12 mouse cellular contexts compared by ENCODE assay signal in the genomic region with DNA sequence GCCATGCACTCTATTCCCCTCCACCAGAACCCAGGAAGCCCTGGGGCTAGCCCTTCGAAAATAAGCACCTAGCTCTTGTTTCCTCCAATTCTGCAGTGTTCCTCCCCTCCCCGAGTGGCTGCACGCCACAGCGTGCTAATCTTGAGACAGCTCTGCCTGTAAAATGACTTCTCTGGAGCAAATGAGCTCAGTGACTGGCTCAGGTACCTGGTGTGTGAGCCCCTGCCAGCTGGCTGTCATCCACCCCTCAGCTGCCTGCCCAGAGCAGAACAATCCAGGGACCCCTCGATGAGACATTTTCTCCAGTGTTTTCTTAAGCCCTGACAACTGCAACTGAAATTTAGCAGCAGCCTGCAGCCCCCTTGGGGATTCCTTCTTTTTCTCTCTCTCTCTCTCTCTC.
DNase-seq lines count a peak whose midpoint lies in the region; ATAC-seq lines count a peak whose summit lies in the region.
"Had no signal": no experiment of that assay in that cellular context is flagged by ENCODE, and none has a peak within 500 bp of the region (broad histone marks: within the 10 kb centered on the region; RNA-seq: fewer than 3 reads in every experiment).

No protein-coding gene starts in this region.

- H3K4me3 ChIP-seq in midbrain, embryonic 14.5 days (replicated peaks; ENCODE audit: low read depth, low read length), result no peak overlapping the region
- no peak overlapping the region for H3K4me3 ChIP-seq in midbrain, embryonic 10.5 days
- no peak overlapping the region for H3K4me3 ChIP-seq in heart, embryonic 15.5 days
- no peak overlapping the region for H3K4me3 ChIP-seq in midbrain, embryonic 15.5 days
- H3K4me3 ChIP-seq: lung, embryonic 15.5 days had no signal

- H3K27me3 ChIP-seq in midbrain, embryonic 14.5 days (ENCODE audit: control insufficient read depth, insufficient read depth, low read length), result no peaks in the 10 kb centered on the region
- peaks cover 4% of the 10 kb centered on the region; the same call in 1 of the 2 replicates for H3K27me3 ChIP-seq in midbrain, embryonic 10.5 days (ENCODE audit: low read depth, poor library complexity, severe bottlenecking)
- no peaks in the 10 kb centered on the region for H3K27me3 ChIP-seq in heart, embryonic 15.5 days
- H3K27me3 ChIP-seq in midbrain, embryonic 15.5 days (replicated peaks), result no peaks in the 10 kb centered on the region

- no peak overlapping the region for H3K4me2 ChIP-seq in midbrain, embryonic 14.5 days (ENCODE audit: low read length)
- H3K4me2 ChIP-seq in heart, embryonic 15.5 days, result no peak overlapping the region
- no peak overlapping the region for H3K4me2 ChIP-seq in midbrain, embryonic 15.5 days
- H3K4me2 ChIP-seq: lung, embryonic 15.5 days had no signal

- no peaks in the 10 kb centered on the region for H3K36me3 ChIP-seq in midbrain, embryonic 14.5 days (ENCODE audit: control insufficient read depth, insufficient read depth, low read length)
- H3K36me3 ChIP-seq in midbrain, embryonic 10.5 days, result no peaks in the 10 kb centered on the region
- no peaks in the 10 kb centered on the region for H3K36me3 ChIP-seq in heart, embryonic 15.5 days
- H3K36me3 ChIP-seq in midbrain, embryonic 15.5 days (replicated peaks), result no peaks in the 10 kb centered on the region
- H3K36me3 ChIP-seq: G1E; lung, embryonic 15.5 days had no signal

- H3K9me3 ChIP-seq in midbrain, embryonic 14.5 days (ENCODE audit: control insufficient read depth, low read length), result no peaks in the 10 kb centered on the region
- H3K9me3 ChIP-seq in midbrain, embryonic 10.5 days (replicated peaks), result no peaks in the 10 kb centered on the region
- H3K9me3 ChIP-seq in heart, embryonic 15.5 days (replicated peaks), result no peaks in the 10 kb centered on the region
- no peaks in the 10 kb centered on the region for H3K9me3 ChIP-seq in midbrain, embryonic 15.5 days
- H3K9me3 ChIP-seq: lung, embryonic 15.5 days had no signal

- H3K9ac ChIP-seq in midbrain, embryonic 14.5 days (replicated peaks; ENCODE audit: low read length), result no peak overlapping the region
- no peak overlapping the region for H3K9ac ChIP-seq in heart, embryonic 15.5 days
- H3K9ac ChIP-seq in midbrain, embryonic 15.5 days, result no peak overlapping the region
- H3K9ac ChIP-seq: lung, embryonic 15.5 days had no signal

- peaks cover 6% of the 10 kb centered on the region; the same call in 1 of the 2 replicates for H3K4me1 ChIP-seq in midbrain, embryonic 14.5 days (ENCODE audit: control insufficient read depth, insufficient read depth, low read length)
- H3K4me1 ChIP-seq in midbrain, embryonic 10.5 days, result 0 out of 2 replicates have a peak, but pooled peaks cover 6% of the 10 kb centered on the region
- peaks cover 14% of the 10 kb centered on the region for H3K4me1 ChIP-seq in heart, embryonic 15.5 days (replicated peaks)
- peaks cover 7% of the 10 kb centered on the region for H3K4me1 ChIP-seq in midbrain, embryonic 15.5 days

- DNase-seq in cerebellum, adult 18-20 months, result peak; percentile 19 to 30
- DNase-seq in midbrain, embryonic 14.5 days, result peak; percentile 53
- DNase-seq in midbrain, embryonic 10.5 days (ENCODE audit: low spot score), result no peak
- no peak for DNase-seq in frontal cortex, postnatal 10 days (ENCODE audit: low spot score in 2 of 2)
- no peak for DNase-seq in kidney, postnatal 10 days
- DNase-seq: kidney, postnatal 14 days had no signal

- 30% methylated on average over 5 of the region's 5 CpGs for WGBS in midbrain, embryonic 14.5 days
- 62% methylated on average over 5 of the region's 5 CpGs for WGBS in midbrain, embryonic 10.5 days
- WGBS in heart, embryonic 15.5 days, result 21% methylated on average over 5 of the region's 5 CpGs
- WGBS in midbrain, embryonic 15.5 days, result 18% methylated on average over 5 of the region's 5 CpGs

- H3K27ac ChIP-seq in midbrain, embryonic 14.5 days (replicated peaks; ENCODE audit: low read depth, low read length), result peak overlapping the region; percentile 17; the same call in 1 of the 2 replicates
- no peak overlapping the region for H3K27ac ChIP-seq in midbrain, embryonic 10.5 days (replicated peaks)
- 0 out of 2 replicates have a peak overlapping the region, but pooled peaks have one; percentile 25 for H3K27ac ChIP-seq in heart, embryonic 15.5 days
- peak overlapping the region; percentile 60 for H3K27ac ChIP-seq in midbrain, embryonic 15.5 days
- H3K27ac ChIP-seq: lung, embryonic 15.5 days had no signal

- no peak for ATAC-seq in cerebellum, adult (ENCODE audit: insufficient number of reproducible peaks, low FRiP score, low TSS enrichment)
- no peak for ATAC-seq in midbrain, embryonic 14.5 days (ENCODE audit: low FRiP score, low TSS enrichment)
- ATAC-seq in heart, embryonic 15.5 days (replicated peaks; ENCODE audit: insufficient number of reproducible peaks, insufficient read depth, low FRiP score, low read depth), result peak; percentile 73
- ATAC-seq in midbrain, embryonic 15.5 days (replicated peaks), result 0 out of 2 replicates have a peak, but pooled peaks have one; percentile 44
- ATAC-seq: activated CD4-positive, CD25-positive, alpha-beta regulatory T cell, adult 4 months had no signal

Comparison
In these comparisons a context has a peak if more than half of its experiments do, and no peak if none do; other contexts are left out.
1. DNase-seq: peak in cerebellum, adult 18-20 months (2 of 2) and midbrain, embryonic 14.5 days (single experiment); none in midbrain, embryonic 10.5 days (single experiment), frontal cortex, postnatal 10 days (0 of 2) and kidney, postnatal 10 days (single experiment).
2. ATAC-seq: peak in heart, embryonic 15.5 days (single experiment) and midbrain, embryonic 15.5 days (single experiment); none in cerebellum, adult (single experiment) and midbrain, embryonic 14.5 days (single experiment).